Mouse (Mus musculus): ENCODE measurements at regions not wholly inside any gene's neighbourhood (a gene's known extent, or its start where the extent isn't known, plus 50 kb on each side); places are given as distances from the start of the nearest gene placed in this dataset.

DNA sequence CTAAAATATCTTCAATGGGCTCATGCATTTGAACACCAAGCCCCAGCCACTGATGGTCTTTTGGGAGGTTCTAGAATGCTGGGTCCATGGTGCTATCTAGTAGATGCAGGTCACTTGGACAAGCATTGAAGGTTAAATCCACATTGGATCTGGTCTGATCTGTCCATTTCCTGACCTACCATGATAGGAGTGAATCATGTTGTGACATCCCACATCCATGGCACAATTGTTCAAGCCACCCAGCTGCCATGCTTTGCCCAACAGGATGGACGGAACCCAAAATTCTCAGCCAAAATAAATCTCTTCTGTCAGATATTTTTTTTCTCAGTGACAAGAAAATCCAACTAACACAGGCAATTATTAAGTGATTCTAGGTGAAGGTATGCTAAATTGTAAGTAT lies 2760.4 kb downstream of the 9330182O14Rik start:
- no peak for TF ChIP-seq GATA1 (IDR thresholded peaks at IDR 0.05; ENCODE audit: borderline replicate concordance, low read length)
- no peak for TF ChIP-seq FLI1 (IDR thresholded peaks at IDR 0.05; ENCODE audit: low read length)

Data from megakaryocyte, embryonic 14.5 days (primary cell).